8 mouse cellular contexts compared by ENCODE assay signal in genomic region chr9:57537044-57537727, GRCm38 (mm10). TPM values are rescaled to one million over a fixed set of nuclear protein-coding genes. Genes with fewer than 3 reads are reported as not detected.
DNase-seq lines count a peak whose midpoint lies in the region; ATAC-seq and TF ChIP-seq lines count a peak whose summit lies in the region.

Gene Fam219b, plus strand, starts transcription at chr9:57537528.

- H3K4me1 ChIP-seq in brown adipose tissue, adult 24 weeks (ENCODE audit: control insufficient read depth, insufficient read depth, insufficient read length, low read length), result peaks cover 8% of the 10 kb centered on the region; the same call in 1 of the 2 replicates
- H3K4me1 ChIP-seq in heart, embryonic 13.5 days, result peaks cover 21% of the 10 kb centered on the region
- H3K4me1 ChIP-seq in liver, embryonic 11.5 days (replicated peaks; ENCODE audit: control insufficient read depth, insufficient read depth, low read length), result peaks cover 19% of the 10 kb centered on the region

- peaks cover 64% of the 10 kb centered on the region for H3K36me3 ChIP-seq in heart, embryonic 13.5 days
- peaks cover 22% of the 10 kb centered on the region for H3K36me3 ChIP-seq in liver, embryonic 11.5 days (ENCODE audit: control insufficient read depth, insufficient read depth, low read length)
- peaks cover 12% of the 10 kb centered on the region for H3K36me3 ChIP-seq in myocyte (ENCODE audit: control insufficient read depth, insufficient read depth)

- peak within 1 kb of the TSS; percentile 89 for H3K4me2 ChIP-seq in heart, embryonic 13.5 days
- H3K4me2 ChIP-seq in liver, embryonic 11.5 days, result peak within 1 kb of the TSS; percentile 89
- peak within 1 kb of the TSS; percentile 88 for H3K4me2 ChIP-seq in myocyte (ENCODE audit: low read depth)

- no peaks in the 10 kb centered on the region for H3K27me3 ChIP-seq in heart, embryonic 13.5 days (replicated peaks)
- H3K27me3 ChIP-seq in liver, embryonic 11.5 days (replicated peaks; ENCODE audit: control insufficient read depth, insufficient read depth, low read length), result no peaks in the 10 kb centered on the region
- H3K27me3 ChIP-seq in myocyte (ENCODE audit: control insufficient read depth, insufficient read depth, insufficient read length), result no peaks in the 10 kb centered on the region

- H3K4me3 ChIP-seq in brown adipose tissue, adult 24 weeks (ENCODE audit: insufficient read depth, low read depth, low read length), result peak within 1 kb of the TSS; percentile 93
- peak within 1 kb of the TSS; percentile 96 for H3K4me3 ChIP-seq in heart, embryonic 13.5 days
- H3K4me3 ChIP-seq in liver, embryonic 11.5 days (ENCODE audit: low read depth, low read length), result peak within 1 kb of the TSS; percentile 84
- peak within 1 kb of the TSS; percentile 90 for H3K4me3 ChIP-seq in myocyte

- peak within 1 kb of the TSS; percentile 69 for H3ac ChIP-seq in myocyte (ENCODE audit: control insufficient read depth, insufficient read length)

- H3K9ac ChIP-seq in heart, embryonic 13.5 days, result peak within 1 kb of the TSS; percentile 94
- peak within 1 kb of the TSS; percentile 96 for H3K9ac ChIP-seq in liver, embryonic 11.5 days (ENCODE audit: low read depth, low read length)

- no peaks in the 10 kb centered on the region for H3K9me3 ChIP-seq in heart, embryonic 13.5 days
- H3K9me3 ChIP-seq in liver, embryonic 11.5 days (ENCODE audit: control insufficient read depth, low read length), result no peaks in the 10 kb centered on the region

- H3K27ac ChIP-seq in brown adipose tissue, adult 24 weeks (replicated peaks; ENCODE audit: low read depth, low read length), result peak within 1 kb of the TSS; percentile 92
- peak within 1 kb of the TSS; percentile 88 for H3K27ac ChIP-seq in heart, embryonic 13.5 days (replicated peaks)
- peak within 1 kb of the TSS; percentile 84 for H3K27ac ChIP-seq in liver, embryonic 11.5 days (ENCODE audit: low read depth, low read length)

- peak; percentile 84 for TF ChIP-seq POLR2A in myocyte (IDR thresholded peaks at IDR 0.05; ENCODE audit: insufficient read length, low read depth)

- peaks cover 8% of the 10 kb centered on the region for H3K79me2 ChIP-seq in myocyte (ENCODE audit: control insufficient read depth, insufficient read depth)

- peak; percentile 92 for ATAC-seq in CD4-positive, CD25-positive, alpha-beta regulatory T cell, adult 4 months
- peak; percentile 98 for ATAC-seq in erythroid progenitor cell, adult 5-6 weeks (replicated peaks; ENCODE audit: low FRiP score, poor library complexity, severe bottlenecking)
- peak; percentile 67 for ATAC-seq in heart, embryonic 13.5 days (ENCODE audit: extremely low read depth, insufficient number of reproducible peaks, low FRiP score, low TSS enrichment)
- ATAC-seq in liver, embryonic 11.5 days (replicated peaks; ENCODE audit: low FRiP score), result peak; percentile 86

- DNase-seq in kidney, postnatal 10 days, result peak; percentile 95
- peak; percentile 83 for DNase-seq in liver, embryonic 11.5 days (ENCODE audit: low spot score)
- DNase-seq in spleen, postnatal 4 days (ENCODE audit: low spot score in 2 of 2), result peak; percentile 91 to 95

- 3% methylated on average over 45 of the region's 45 CpGs for WGBS in heart, embryonic 13.5 days
- WGBS in liver, embryonic 11.5 days, result 3% methylated on average over 45 of the region's 45 CpGs

TF ChIP-seq in myocyte, 11 proteins besides CTCF, POLR2A, EP300 and RAD21:
- TF ChIP-seq E2F4 (IDR thresholded peaks at IDR 0.05; ENCODE audit: insufficient read depth), result peak; percentile 58
- TF ChIP-seq USF1 (IDR thresholded peaks at IDR 0.05; ENCODE audit: low read depth), result no peak
- no peak for TF ChIP-seq TCF12 (IDR thresholded peaks at IDR 0.05; ENCODE audit: insufficient read depth, poor library complexity, severe bottlenecking)
- no peak for TF ChIP-seq REST (IDR thresholded peaks at IDR 0.05; ENCODE audit: insufficient read depth, insufficient read length)
- TF ChIP-seq MYOG (IDR thresholded peaks at IDR 0.05; ENCODE audit: control insufficient read depth in 1 of 3, insufficient read depth in 1 of 3, insufficient read length in 2 of 3, low read depth in 2 of 3), result no peak
- peak; percentile 86 for TF ChIP-seq POLR2AphosphoS2 (IDR thresholded peaks at IDR 0.05; ENCODE audit: insufficient read length, low read depth)
- TF ChIP-seq SRF (IDR thresholded peaks at IDR 0.05; ENCODE audit: control insufficient read depth, insufficient read length, low read depth), result peak; percentile 64
- TF ChIP-seq MAX (IDR thresholded peaks at IDR 0.05; ENCODE audit: low read depth), result no peak
- TF ChIP-seq TCF3 (IDR thresholded peaks at IDR 0.05; ENCODE audit: insufficient read length, low read depth), result no peak
- TF ChIP-seq MYOD1 (IDR thresholded peaks at IDR 0.05; ENCODE audit: control insufficient read depth in 1 of 3, insufficient read length in 2 of 3, low read depth in 2 of 3), result no peak
- no peak for TF ChIP-seq CEBPB (IDR thresholded peaks at IDR 0.05; ENCODE audit: insufficient read depth, poor library complexity, severe bottlenecking)

RNA-seq across cellular contexts. Expression of gene Fam219b, which starts in this region (rescaled TPM):
- polyA plus RNA-seq in CD4-positive, CD25-positive, alpha-beta regulatory T cell, adult 4 months (2017; shearing (Covaris generic)), result 10 to 100 TPM; 22.2 to 29.8 TPM
- 6.2 and 7.2 TPM in 2 replicates for polyA plus RNA-seq in brown adipose tissue, adult 24 weeks (2012; ENCODE audit: insufficient read depth, insufficient read length, missing spikeins)
- 2.9 and 5.0 TPM in 2 replicates for total RNA-seq in erythroid progenitor cell, adult 5-6 weeks (2015; ENCODE audit: low replicate concordance)
- total RNA-seq in erythroid progenitor cell, adult 5-6 weeks (2017; ENCODE audit: low replicate concordance), result 3.5 and 5.9 TPM in 2 replicates
- 11.4 and 12.8 TPM in 2 replicates for polyA plus RNA-seq in heart, embryonic 13.5 days (2015; fragmentation: Nextera tagmentation; extraction: Ambion mirVana)
- 14.8 and 15.7 TPM in 2 replicates for polyA plus RNA-seq in liver, embryonic 11.5 days (2014; fragmentation: Nextera tagmentation; extraction: Ambion mirVana)
- polyA plus RNA-seq in myocyte (2012; fragmentation: generic; extraction: Trizol), result 14.4 TPM

Comparison
In these comparisons a context has a peak if more than half of its experiments do, and no peak if none do; other contexts are left out.
1. Peak in every context shown above with its lines: DNase-seq, ATAC-seq, H3K4me3 ChIP-seq and H3K27ac ChIP-seq.